Mouse (Mus musculus) CH12.LX (cell line): ENCODE measurements at regions not wholly inside any gene's neighbourhood (a gene's known extent, or its start where the extent isn't known, plus 50 kb on each side); places are given as distances from the start of the nearest gene placed in this dataset.

Experiments used
- DNase-seq: peaks from one replicate; pipeline ENCODE4 v3.0.0-alpha.2; 2013; ENCODE audit errors: extremely low read depth
- H3K27ac ChIP-seq: 2 replicates; pipeline ENCODE4 v1.5.1; 2012; ENCODE audit warnings: low read depth, mild to moderate bottlenecking, control low read depth, moderate library complexity; ENCODE audit not compliant: insufficient read depth
- H3K27me3 ChIP-seq: replicated peaks from 2 replicates; pipeline ENCODE3; 2012; ENCODE audit warnings: inconsistent platforms
- H3K36me3 ChIP-seq, 2 experiments: replicated peaks in 1 of 2; 2 replicates each; pipeline versions ENCODE3 to v1.6.1; 2012; ENCODE audit warnings: inconsistent platforms in 1 of 2, low read length in 1 of 2, mild to moderate bottlenecking in 1 of 2, mixed read lengths in 1 of 2, moderate library complexity in 1 of 2; ENCODE audit not compliant: control insufficient read depth in 1 of 2, insufficient read depth in 1 of 2
- H3K4me1 ChIP-seq, 2 experiments: 2 replicates each; pipeline ENCODE4 v1.6.1; 2012; ENCODE audit warnings: inconsistent platforms in 1 of 2, moderate library complexity in 1 of 2; ENCODE audit not compliant: insufficient read depth in 2 of 2, control insufficient read depth in 1 of 2
- H3K4me2 ChIP-seq: 2 replicates; pipeline ENCODE4 v1.6.1; 2012; ENCODE audit warnings: low read depth, mild to moderate bottlenecking, control low read depth; ENCODE audit not compliant: poor library complexity, insufficient read depth, severe bottlenecking
- H3K4me3 ChIP-seq, 3 experiments: fragments of 150-350 bp in 1 of 3; sonication (generic) in 1 of 3; replicated peaks in 1 of 3; 2 replicates each; pipeline versions ENCODE3 to v1.5.1; 2011 to 2012; ENCODE audit warnings: low read depth in 2 of 3, low read length in 2 of 3, mild to moderate bottlenecking in 2 of 3, moderate library complexity in 2 of 3, control low read depth in 1 of 3, improper control_type of control experiment in 1 of 3, inconsistent platforms in 1 of 3, mixed read lengths in 1 of 3; ENCODE audit not compliant: poor library complexity in 1 of 3
- H3K79me2 ChIP-seq: replicated peaks from 2 replicates; pipeline ENCODE4 v1.6.1; 2012; ENCODE audit warnings: mild to moderate bottlenecking, moderate library complexity; ENCODE audit not compliant: control insufficient read depth, poor library complexity, insufficient read depth, severe bottlenecking; ENCODE audit errors: extremely low read depth
- H3K9ac ChIP-seq: 2 replicates; pipeline ENCODE4 v1.6.1; 2012; ENCODE audit warnings: low read depth, mild to moderate bottlenecking, control low read depth, moderate library complexity; ENCODE audit not compliant: insufficient read depth
- H3K9me3 ChIP-seq: replicated peaks from 2 replicates; pipeline ENCODE3; 2012; ENCODE audit warnings: low read length, inconsistent platforms, mixed read lengths
- BHLHE40 ChIP-seq: IDR thresholded peaks from 2 replicates; pipeline ENCODE4 v1.6.1; 2011; ENCODE audit warnings: mild to moderate bottlenecking, low read depth, low read length, improper control_type of control experiment
- CHD1 ChIP-seq: IDR thresholded peaks from 2 replicates; pipeline ENCODE4 v1.6.1; 2012; ENCODE audit warnings: low read depth, low read length, improper control_type of control experiment, inconsistent platforms
- CHD2 ChIP-seq: IDR thresholded peaks from 2 replicates; pipeline ENCODE4 v1.6.1; 2011; ENCODE audit warnings: low read length, improper control_type of control experiment
- CTCF ChIP-seq, 2 experiments: IDR thresholded peaks in 1 of 2; conservative IDR thresholded peaks in 1 of 2; 2 replicates each; pipeline ENCODE4 v1.5.1; 2011 to 2012; ENCODE audit warnings: low read depth in 2 of 2, low read length in 2 of 2, improper control_type of control experiment in 1 of 2, inconsistent platforms in 1 of 2, mild to moderate bottlenecking in 1 of 2, moderate library complexity in 1 of 2
- E2F4 ChIP-seq: IDR thresholded peaks from 2 replicates; pipeline ENCODE4 v1.6.1; 2011; ENCODE audit warnings: low read depth, low read length, improper control_type of control experiment; ENCODE audit not compliant: insufficient replicate concordance
- ELF1 ChIP-seq: IDR thresholded peaks from 2 replicates; pipeline ENCODE4 v1.6.1; 2014; ENCODE audit warnings: low read depth, mild to moderate bottlenecking, inconsistent platforms, low read length, improper control_type of control experiment
- GABPA ChIP-seq: IDR thresholded peaks from 2 replicates; pipeline ENCODE4 v1.6.1; 2012; ENCODE audit warnings: low read depth, low read length, improper control_type of control experiment, inconsistent platforms; ENCODE audit not compliant: insufficient replicate concordance
- MAX ChIP-seq: IDR thresholded peaks from 2 replicates; pipeline ENCODE4 v1.6.1; 2011; ENCODE audit warnings: low read length, improper control_type of control experiment
- MXI1 ChIP-seq: IDR thresholded peaks from 2 replicates; pipeline ENCODE4 v1.6.1; 2011; ENCODE audit warnings: mild to moderate bottlenecking, low read depth, low read length, improper control_type of control experiment
- SIN3A ChIP-seq: IDR thresholded peaks from 2 replicates; pipeline ENCODE4 v1.6.1; 2012; ENCODE audit warnings: low read length, improper control_type of control experiment, inconsistent platforms
- UBTF ChIP-seq: IDR thresholded peaks from 2 replicates; pipeline ENCODE4 v1.6.1; 2012; ENCODE audit warnings: low read depth, mild to moderate bottlenecking, inconsistent platforms, low read length, improper control_type of control experiment, moderate library complexity
- USF2 ChIP-seq: conservative IDR thresholded peaks from 2 replicates; pipeline ENCODE4 v1.6.1; 2011; ENCODE audit warnings: low read depth, low read length, improper control_type of control experiment
- ZKSCAN1 ChIP-seq: IDR thresholded peaks from 2 replicates; pipeline ENCODE4 v1.6.1; 2012; ENCODE audit warnings: low read depth, inconsistent platforms, low read length, improper control_type of control experiment, borderline replicate concordance
- ZMIZ1 ChIP-seq: IDR thresholded peaks from 2 replicates; pipeline ENCODE4 v1.6.1; 2012; ENCODE audit warnings: low read depth, mild to moderate bottlenecking, inconsistent platforms, low read length, improper control_type of control experiment
- ZNF384 ChIP-seq: IDR thresholded peaks from 2 replicates; pipeline ENCODE4 v1.6.1; 2012; ENCODE audit warnings: low read depth, low read length, improper control_type of control experiment, inconsistent platforms
- dilution Hi-C: fragments of 300-500 bp; cut with MboI; formaldehyde crosslinking; loops from 2 replicates; pipeline ENCODE4 v1.14.3; 2020; ENCODE audit warnings: low sequenced_read_pairs; ENCODE audit not compliant: extremely low pct_unique_long_range_greater_than_20kb, extremely low pct_ligation_motif_present
- in situ Hi-C: fragments of 300-500 bp; cut with MboI; formaldehyde crosslinking; loops from 3 replicates; pipeline ENCODE4 v1.14.3; 2019; ENCODE audit warnings: low sequenced_read_pairs, low pct_ligation_motif_present, low pct_unique_long_range_greater_than_20kb, mixed read lengths

- no peak for DNase-seq
- no peak overlapping the region for H3K4me3 ChIP-seq
- no peak overlapping the region for H3K4me2 ChIP-seq
- no peak overlapping the region for H3K27ac ChIP-seq
- TF ChIP-seq SIN3A (no peak), ZNF384 (no peak), ZMIZ1 (no peak), BHLHE40 (no peak), GABPA (no peak), UBTF (no peak), ELF1 (no peak), MAX (no peak), CTCF (conservative IDR thresholded peaks at IDR 0.05 in 1 of 2, IDR thresholded peaks at IDR 0.05 in 1 of 2; ENCODE audit: low read depth in 2 of 2, low read length in 2 of 2) (no peak), CHD2 (no peak), MXI1 (no peak)
- no peak overlapping the region for H3K9ac ChIP-seq
- H3K79me2 ChIP-seq = no peaks in the 10 kb centered on the region
- H3K9me3 ChIP-seq = peaks cover 2% of the 10 kb centered on the region
- no peaks in the 10 kb centered on the region for H3K36me3 ChIP-seq
- H3K27me3 ChIP-seq = no peaks in the 10 kb centered on the region
- dilution Hi-C loops = no loop called here
- no peaks in the 10 kb centered on the region for H3K4me1 ChIP-seq
- in situ Hi-C loops = loop anchor here (25.0 kb wide), 1 partner anchor 454 kb away; the partner anchor contains the start of gene Plcl1
Measured at GRCm38 (mm10) chr1:55866677-55867076, 461.0 kb downstream of the Plcl1 start.

- Histone ChIP-seq H3K4me2 (no peak overlapping the region), H3K27ac (no peak overlapping the region), H3K79me2 (no peaks in the 10 kb centered on the region), H3K36me3 (no peaks in the 10 kb centered on the region), H3K9ac (no peak overlapping the region), H3K27me3 (no peaks in the 10 kb centered on the region), H3K4me1 (peaks cover 0 to 4% of the 10 kb centered on the region in 2 experiments; a peak in 1 of 4 replicates), H3K9me3 (peaks cover 2% of the 10 kb centered on the region), H3K4me3 (no peak overlapping the region)
- DNase-seq = no peak
- no peak for TF ChIP-seq CHD1
- no peak for TF ChIP-seq E2F4
- TF ChIP-seq USF2 = no peak
- no peak for TF ChIP-seq MAX
- no peak for TF ChIP-seq ZKSCAN1
- TF ChIP-seq UBTF = no peak
- dilution Hi-C loops = no loop called here
- in situ Hi-C loops = loop anchor here (25.0 kb wide), 1 partner anchor 461 kb away; the partner anchor contains the start of gene Plcl1
Measured at GRCm38 (mm10) chr1:55873583-55873982, 467.9 kb downstream of the Plcl1 start.
